Mouse (Mus musculus): ENCODE data around the gene Tepp.

- no peak for TF ChIP-seq CTCF (IDR thresholded peaks at IDR 0.05; ENCODE audit: low read depth, low read length)
- no peak for TF ChIP-seq POLR2A (IDR thresholded peaks at IDR 0.05; ENCODE audit: insufficient read depth, low read length)
Observed at GRCm38 (mm10) chr8:95332437-95333199, 22.3 kb downstream of the Tepp start.

All from ES-Bruce4 (cell line).